In genomic region chr11:99392492-99392891, GRCm38 (mm10) we compare ENCODE assay signal across 32 mouse cellular contexts. TPM values are rescaled to one million over a fixed set of nuclear protein-coding genes. Genes with fewer than 3 reads are reported as not detected.
DNase-seq lines count a peak whose midpoint lies in the region; ATAC-seq and TF ChIP-seq lines count a peak whose summit lies in the region.
"Had no signal": no experiment of that assay in that cellular context is flagged by ENCODE, and none has a peak within 500 bp of the region (broad histone marks: within the 10 kb centered on the region; RNA-seq: fewer than 3 reads in every experiment).

No protein-coding gene starts in this region.

- no peak for TF ChIP-seq CTCF in intestine, postnatal 0 days (IDR thresholded peaks at IDR 0.05; ENCODE audit: low read depth)
- no peak for TF ChIP-seq CTCF in thymus, adult 2 months (IDR thresholded peaks at IDR 0.05; ENCODE audit: borderline replicate concordance, control insufficient read depth, extremely low read depth, insufficient read depth, low read length, poor library complexity)

- WGBS in forebrain, embryonic 16.5 days: 78% methylated on average over 10 of the region's 10 CpGs
- WGBS in forebrain, embryonic 11.5 days: 89% methylated on average over 10 of the region's 10 CpGs
- WGBS in intestine, postnatal 0 days: 64% methylated on average over 10 of the region's 10 CpGs
- WGBS in thymus, adult 2 months: 91% methylated on average over 10 of the region's 10 CpGs

- no peaks in the 10 kb centered on the region for H3K27me3 ChIP-seq in forebrain, embryonic 16.5 days (replicated peaks; ENCODE audit: control insufficient read depth, insufficient read depth, low read length)
- H3K27me3 ChIP-seq in forebrain, embryonic 11.5 days (ENCODE audit: control insufficient read depth, insufficient read depth, low read length): no peaks in the 10 kb centered on the region
- H3K27me3 ChIP-seq in intestine, postnatal 0 days (replicated peaks; ENCODE audit: control insufficient read depth, insufficient read depth, low read length): no peaks in the 10 kb centered on the region
- no peaks in the 10 kb centered on the region for H3K27me3 ChIP-seq in thymus, adult 2 months (ENCODE audit: control insufficient read depth, insufficient read depth, low read length)
- H3K27me3 ChIP-seq: forebrain, embryonic 15.5 days; limb, embryonic 15.5 days; lung, embryonic 15.5 days had no signal

- 0 out of 2 replicates have a peak overlapping the region, but pooled peaks have one; percentile 29 for H3K27ac ChIP-seq in forebrain, embryonic 16.5 days (ENCODE audit: low read length)
- no peak overlapping the region for H3K27ac ChIP-seq in forebrain, embryonic 11.5 days (ENCODE audit: low read depth, low read length)
- no peak overlapping the region for H3K27ac ChIP-seq in intestine, postnatal 0 days (ENCODE audit: low read depth, low read length)
- H3K27ac ChIP-seq in thymus, adult 2 months (ENCODE audit: control insufficient read depth, insufficient read depth, low read length): no peak overlapping the region
- H3K27ac ChIP-seq: forebrain, embryonic 15.5 days; heart, embryonic 15.5 days; hindbrain, embryonic 14.5 days; kidney, embryonic 15.5 days; limb, embryonic 15.5 days; liver, embryonic 14.5 days; lung, embryonic 15.5 days had no signal

- no peaks in the 10 kb centered on the region for H3K9me3 ChIP-seq in forebrain, embryonic 16.5 days (ENCODE audit: control insufficient read depth, low read length)
- H3K9me3 ChIP-seq in forebrain, embryonic 11.5 days (ENCODE audit: control insufficient read depth, low read length): no peaks in the 10 kb centered on the region
- H3K9me3 ChIP-seq in intestine, postnatal 0 days (ENCODE audit: control insufficient read depth): no peaks in the 10 kb centered on the region
- H3K9me3 ChIP-seq: forebrain, embryonic 15.5 days; heart, embryonic 15.5 days; kidney, embryonic 15.5 days; limb, embryonic 15.5 days; lung, embryonic 15.5 days had no signal

- no peak for DNase-seq in forebrain, embryonic 11.5 days (ENCODE audit: low spot score)
- DNase-seq in layer of hippocampus, adult 9-11 months: peak; percentile 44
- no peak for DNase-seq in layer of hippocampus, postnatal 25 days (ENCODE audit: extremely low spot score in 1 of 2, low spot score in 1 of 2)
- DNase-seq in brain, adult 2 months (ENCODE audit: low read depth, low spot score): peak; percentile 76
- no peak for DNase-seq in thymus, adult 2 months
- no peak for DNase-seq in cerebellum, postnatal 10 days
- DNase-seq: adrenal gland, postnatal 25 days; cerebellum, adult 9-10 months; gastrocnemius, postnatal 36 days; heart, postnatal 4 days; kidney, adult 11 months; kidney, postnatal 36 days; left cerebral cortex, postnatal 4 days; lung, postnatal 4 days; midbrain, embryonic 14.5 days had no signal

- no peaks in the 10 kb centered on the region for H3K4me1 ChIP-seq in forebrain, embryonic 16.5 days (replicated peaks; ENCODE audit: control insufficient read depth, insufficient read depth, low read length)
- H3K4me1 ChIP-seq in forebrain, embryonic 11.5 days (replicated peaks; ENCODE audit: control insufficient read depth, insufficient read depth, low read length): 0 out of 2 replicates have a peak, but pooled peaks cover 2% of the 10 kb centered on the region
- H3K4me1 ChIP-seq in intestine, postnatal 0 days (replicated peaks; ENCODE audit: control insufficient read depth, insufficient read depth, low read length): no peaks in the 10 kb centered on the region
- H3K4me1 ChIP-seq in thymus, adult 2 months (replicated peaks; ENCODE audit: control insufficient read depth, insufficient read depth, low read length): no peaks in the 10 kb centered on the region
- H3K4me1 ChIP-seq: forebrain, embryonic 15.5 days; heart, embryonic 15.5 days; kidney, embryonic 15.5 days; limb, embryonic 15.5 days; lung, embryonic 15.5 days had no signal

- TF ChIP-seq POLR2A in thymus, adult 2 months (IDR thresholded peaks at IDR 0.05; ENCODE audit: control insufficient read depth, extremely low read depth, insufficient read depth, low read length, poor library complexity): no peak

- H3K9ac ChIP-seq in forebrain, embryonic 16.5 days (replicated peaks; ENCODE audit: low read depth, low read length): no peak overlapping the region
- H3K9ac ChIP-seq in forebrain, embryonic 11.5 days (ENCODE audit: low read length): no peak overlapping the region
- H3K9ac ChIP-seq in intestine, postnatal 0 days (ENCODE audit: low read depth, low read length): peak overlapping the region; percentile 31; the same call in 1 of the 2 replicates
- H3K9ac ChIP-seq: forebrain, embryonic 15.5 days; heart, embryonic 15.5 days; hindbrain, embryonic 14.5 days; kidney, embryonic 15.5 days; limb, embryonic 15.5 days; liver, embryonic 14.5 days; lung, embryonic 15.5 days had no signal

- no peak overlapping the region for H3K4me2 ChIP-seq in forebrain, embryonic 16.5 days (ENCODE audit: low read length)
- H3K4me2 ChIP-seq in forebrain, embryonic 11.5 days (ENCODE audit: low read depth, low read length, severe bottlenecking): no peak overlapping the region
- no peak overlapping the region for H3K4me2 ChIP-seq in intestine, postnatal 0 days (replicated peaks; ENCODE audit: low read depth)
- H3K4me2 ChIP-seq: forebrain, embryonic 15.5 days; heart, embryonic 15.5 days; hindbrain, embryonic 14.5 days; kidney, embryonic 15.5 days; limb, embryonic 15.5 days; lung, embryonic 15.5 days had no signal

- no peak for ATAC-seq in forebrain, embryonic 16.5 days
- no peak for ATAC-seq in forebrain, embryonic 11.5 days (replicated peaks; ENCODE audit: low FRiP score)
- ATAC-seq in intestine, postnatal 0 days: no peak
- ATAC-seq: CD4-positive, CD25-positive, alpha-beta regulatory T cell, adult 4 months; forebrain, embryonic 15.5 days had no signal

- H3K4me3 ChIP-seq in forebrain, embryonic 16.5 days (replicated peaks; ENCODE audit: low read length): no peak overlapping the region
- no peak overlapping the region for H3K4me3 ChIP-seq in forebrain, embryonic 11.5 days (ENCODE audit: low read depth, low read length)
- H3K4me3 ChIP-seq in intestine, postnatal 0 days (ENCODE audit: low read depth, low read length): no peak overlapping the region
- no peak overlapping the region for H3K4me3 ChIP-seq in thymus, adult 2 months (ENCODE audit: control insufficient read depth, insufficient read depth, low read length)
- H3K4me3 ChIP-seq: forebrain, embryonic 15.5 days; heart, embryonic 15.5 days; kidney, embryonic 15.5 days; limb, embryonic 15.5 days; lung, embryonic 15.5 days had no signal

- H3K36me3 ChIP-seq in forebrain, embryonic 16.5 days (ENCODE audit: control insufficient read depth, insufficient read depth): no peaks in the 10 kb centered on the region
- H3K36me3 ChIP-seq in forebrain, embryonic 11.5 days (ENCODE audit: control insufficient read depth, insufficient read depth, low read length): no peaks in the 10 kb centered on the region; the same call in 1 of the 2 replicates
- H3K36me3 ChIP-seq in intestine, postnatal 0 days (ENCODE audit: control insufficient read depth, insufficient read depth): no peaks in the 10 kb centered on the region
- H3K36me3 ChIP-seq in thymus, adult 2 months (ENCODE audit: control insufficient read depth, insufficient read depth, low read length): no peaks in the 10 kb centered on the region
- H3K36me3 ChIP-seq: forebrain, embryonic 15.5 days; heart, embryonic 15.5 days; kidney, embryonic 15.5 days; limb, embryonic 15.5 days; lung, embryonic 15.5 days had no signal

RNA-seq across cellular contexts. Expression of gene Krt10, which starts 3.3 kb away (rescaled TPM):
- 24.1 and 25.3 TPM in 2 replicates for polyA plus RNA-seq in forebrain, embryonic 16.5 days (2015; fragmentation: Nextera tagmentation; extraction: Ambion mirVana)
- 26.8 and 28.3 TPM in 2 replicates for polyA plus RNA-seq in forebrain, embryonic 11.5 days (2014; fragmentation: Nextera tagmentation; extraction: Ambion mirVana)
- total RNA-seq in layer of hippocampus, postnatal 25 days (2021): 10 to 100 TPM; 12.6 to 15.7 TPM
- polyA plus RNA-seq in intestine, postnatal 0 days (2015; fragmentation: Nextera tagmentation; extraction: Ambion mirVana): 13.6 and 14.5 TPM in 2 replicates
- polyA plus RNA-seq in thymus, adult 2 months (2012; rRNA removed): 4.9 and 6.4 TPM in 2 replicates

RNA-seq across cellular contexts. Expression of gene Krt28, which starts 17.8 kb away (rescaled TPM):
- not detected in 2 replicates for polyA plus RNA-seq in forebrain, embryonic 16.5 days (2015; fragmentation: Nextera tagmentation; extraction: Ambion mirVana)
- polyA plus RNA-seq in forebrain, embryonic 11.5 days (2014; fragmentation: Nextera tagmentation; extraction: Ambion mirVana): 0.32 and 0.45 TPM in 2 replicates
- total RNA-seq in layer of hippocampus, postnatal 25 days (2021): under 1 TPM; 0.21 to 0.49 TPM
- not detected in 2 replicates for polyA plus RNA-seq in intestine, postnatal 0 days (2015; fragmentation: Nextera tagmentation; extraction: Ambion mirVana)
- not detected in 2 replicates for polyA plus RNA-seq in thymus, adult 2 months (2012; rRNA removed)
- total RNA-seq: adrenal gland, postnatal 25 days; common myeloid progenitor, adult 5-6 weeks; gastrocnemius, adult 18-20 months; gastrocnemius, postnatal 36 days; heart, adult 8-10 months; heart, postnatal 4 days; left cerebral cortex, postnatal 4 days; megakaryocyte-erythroid progenitor cell, adult 5-6 weeks had no signal
- polyA plus RNA-seq: CD4-positive, CD25-positive, alpha-beta regulatory T cell, adult 4 months; heart, embryonic 15.5 days; liver, embryonic 14.5 days; small intestine, adult 2 months had no signal

RNA-seq across cellular contexts. Expression of gene Krt12, which starts 29.6 kb away (rescaled TPM):
- polyA plus RNA-seq in forebrain, embryonic 16.5 days (2015; fragmentation: Nextera tagmentation; extraction: Ambion mirVana): 0.18 and 0.24 TPM in 2 replicates
- polyA plus RNA-seq in forebrain, embryonic 11.5 days (2014; fragmentation: Nextera tagmentation; extraction: Ambion mirVana): 0.09 TPM in 1 of 2 replicates, not detected in the other
- 1 to 10 TPM in 1 of 2 experiments, under 1 TPM in 1; 0.89 to 1.4 TPM for total RNA-seq in layer of hippocampus, postnatal 25 days (2021)
- 0.07 and 0.10 TPM in 2 replicates for polyA plus RNA-seq in intestine, postnatal 0 days (2015; fragmentation: Nextera tagmentation; extraction: Ambion mirVana)
- polyA plus RNA-seq in thymus, adult 2 months (2012; rRNA removed): 0.27 and 0.34 TPM in 2 replicates
- total RNA-seq: adrenal gland, postnatal 25 days; common myeloid progenitor, adult 5-6 weeks; gastrocnemius, adult 18-20 months; gastrocnemius, postnatal 36 days; heart, adult 8-10 months; heart, postnatal 4 days; megakaryocyte-erythroid progenitor cell, adult 5-6 weeks had no signal
- polyA plus RNA-seq: CD4-positive, CD25-positive, alpha-beta regulatory T cell, adult 4 months; heart, embryonic 15.5 days; hindbrain, embryonic 14.5 days; kidney, embryonic 15.5 days; liver, embryonic 14.5 days; midbrain, embryonic 14.5 days; neural tube, embryonic 11.5 days had no signal

RNA-seq across cellular contexts. Expression of gene Krt27, which starts 41.6 kb away (rescaled TPM):
- polyA plus RNA-seq in forebrain, embryonic 16.5 days (2015; fragmentation: Nextera tagmentation; extraction: Ambion mirVana): not detected in 2 replicates
- polyA plus RNA-seq in forebrain, embryonic 11.5 days (2014; fragmentation: Nextera tagmentation; extraction: Ambion mirVana): not detected in 2 replicates
- not detected for total RNA-seq in layer of hippocampus, postnatal 25 days (2021)
- not detected in 2 replicates for polyA plus RNA-seq in intestine, postnatal 0 days (2015; fragmentation: Nextera tagmentation; extraction: Ambion mirVana)
- polyA plus RNA-seq in thymus, adult 2 months (2012; rRNA removed): 0.05 and 0.13 TPM in 2 replicates
- total RNA-seq: adrenal gland, postnatal 25 days; common myeloid progenitor, adult 5-6 weeks; gastrocnemius, adult 18-20 months; gastrocnemius, postnatal 36 days; heart, adult 8-10 months; heart, postnatal 4 days; layer of hippocampus, postnatal 14 days; left cerebral cortex, postnatal 4 days; megakaryocyte-erythroid progenitor cell, adult 5-6 weeks had no signal
- polyA plus RNA-seq: CD4-positive, CD25-positive, alpha-beta regulatory T cell, adult 4 months; forebrain, embryonic 15.5 days; heart, embryonic 15.5 days; hindbrain, embryonic 14.5 days; kidney, embryonic 15.5 days; limb, embryonic 15.5 days; liver, embryonic 14.5 days; lung, embryonic 15.5 days; midbrain, embryonic 14.5 days; neural tube, embryonic 11.5 days; small intestine, adult 2 months had no signal

RNA-seq across cellular contexts. Expression of gene Krt20, which starts 45.5 kb away (rescaled TPM):
- polyA plus RNA-seq in forebrain, embryonic 16.5 days (2015; fragmentation: Nextera tagmentation; extraction: Ambion mirVana): not detected in 2 replicates
- polyA plus RNA-seq in forebrain, embryonic 11.5 days (2014; fragmentation: Nextera tagmentation; extraction: Ambion mirVana): 0.51 and 0.59 TPM in 2 replicates
- not detected for total RNA-seq in layer of hippocampus, postnatal 25 days (2021)
- 166 and 189 TPM in 2 replicates for polyA plus RNA-seq in intestine, postnatal 0 days (2015; fragmentation: Nextera tagmentation; extraction: Ambion mirVana)
- 0.65 and 1.0 TPM in 2 replicates for polyA plus RNA-seq in thymus, adult 2 months (2012; rRNA removed)
- total RNA-seq: common myeloid progenitor, adult 5-6 weeks; heart, adult 8-10 months; layer of hippocampus, postnatal 14 days; left cerebral cortex, postnatal 4 days; megakaryocyte-erythroid progenitor cell, adult 5-6 weeks had no signal
- polyA plus RNA-seq: CD4-positive, CD25-positive, alpha-beta regulatory T cell, adult 4 months; forebrain, embryonic 15.5 days; hindbrain, embryonic 14.5 days had no signal

Comparison
In these comparisons a context has a peak if more than half of its experiments do, and no peak if none do; other contexts are left out.
1. DNase-seq: peak in layer of hippocampus, adult 9-11 months (single experiment) and brain, adult 2 months (single experiment); none in forebrain, embryonic 11.5 days (single experiment), layer of hippocampus, postnatal 25 days (0 of 2), thymus, adult 2 months (single experiment) and cerebellum, postnatal 10 days (0 of 2).